8 mouse cellular contexts compared by ENCODE assay signal in the genomic region with DNA sequence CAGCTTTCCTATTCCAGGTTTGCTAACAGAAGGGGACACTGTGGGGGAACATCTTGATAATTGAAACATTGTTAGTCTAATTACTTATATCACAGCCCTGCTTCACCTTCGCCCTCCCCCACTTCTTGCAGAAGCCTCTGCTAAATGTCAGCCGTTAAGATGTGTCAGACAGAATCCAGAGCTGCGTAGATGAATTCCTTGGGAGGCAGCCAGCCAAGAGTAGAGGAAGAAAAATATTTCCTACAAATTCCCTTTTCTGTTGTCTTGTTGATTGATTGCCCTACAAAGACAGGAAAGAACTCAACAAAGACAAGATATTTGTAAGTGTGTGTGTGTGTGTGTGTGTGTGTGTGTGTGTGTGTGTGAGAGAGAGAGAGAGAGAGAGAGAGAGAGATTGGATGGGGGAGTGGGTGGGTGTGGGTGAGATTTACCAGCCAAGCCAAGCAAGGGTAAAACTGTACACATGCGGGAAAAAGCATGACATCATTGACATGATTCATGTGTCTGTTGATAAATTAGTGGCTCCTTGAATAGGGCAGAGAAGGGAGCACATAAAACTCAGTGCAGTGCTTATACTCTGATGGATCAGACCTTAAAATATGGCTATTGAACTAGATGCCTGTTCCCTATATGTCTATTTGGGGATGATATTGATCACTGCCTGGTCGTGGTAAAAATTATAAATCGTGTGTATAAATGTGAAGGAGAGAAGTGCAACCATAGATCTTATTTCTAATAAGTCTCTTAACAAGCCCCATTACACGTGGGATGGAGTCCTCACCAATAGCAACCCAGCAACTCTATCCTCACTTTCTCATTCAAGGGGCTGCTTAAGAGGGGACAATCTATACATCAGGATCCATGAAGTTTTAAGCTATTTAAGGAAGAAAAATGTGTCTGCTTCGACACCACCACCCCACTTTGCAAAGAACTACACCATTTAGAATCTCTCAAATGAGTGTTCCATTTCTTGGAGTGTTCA.
A peak's percentile ranks its signal among the peaks of the same experiment; 100 is the strongest.
DNase-seq lines count a peak whose midpoint lies in the region; ATAC-seq lines count a peak whose summit lies in the region.

No protein-coding gene starts in this region.

- intact Hi-C loops in heart, postnatal 10 days (cut with DNase I): no loop called here
- intact Hi-C loops in left cerebral cortex, postnatal 36 days (cut with DNase I): no loop called here

- DNase-seq in kidney, adult 8-10 months: peak; percentile 3 to 8
- no peak for DNase-seq in kidney, adult 18-20 months
- DNase-seq in adrenal gland, postnatal 25 days: peak; percentile 26
- peak; percentile 55 to 59 for DNase-seq in heart, postnatal 10 days
- DNase-seq in lung, postnatal 4 days: peak; percentile 8 to 23
- no peak for DNase-seq in left cerebral cortex, postnatal 36 days (ENCODE audit: low spot score in 2 of 2)
- no peak for DNase-seq in gastrocnemius, postnatal 25 days

- ATAC-seq in erythroid progenitor cell, adult 5-6 weeks (replicated peaks; ENCODE audit: low FRiP score, poor library complexity, severe bottlenecking): no peak

Comparison
In these comparisons a context has a peak if more than half of its experiments do, and no peak if none do; other contexts are left out.
1. DNase-seq: peak in kidney, adult 8-10 months (2 of 2), adrenal gland, postnatal 25 days (single experiment), heart, postnatal 10 days (2 of 2) and lung, postnatal 4 days (2 of 2); none in kidney, adult 18-20 months (single experiment), left cerebral cortex, postnatal 36 days (0 of 2) and gastrocnemius, postnatal 25 days (single experiment).